Mouse (Mus musculus) brain, adult 2 months (tissue): ENCODE results near the gene Kat6b.
"Not testable (repeated sequence)": the region's sequence is repeated elsewhere in the genome, so short reads cannot be mapped to it uniquely, and the experiment has no call there.

Experiments
- DNase-seq: peaks from one replicate; pipeline ENCODE4 v3.0.0; 2011; ENCODE audit warnings: low read depth, low spot score

The Kat6b gene

GRCm38 (mm10) chr14:21481231-21481630 is at the start of gene Kat6b:
TSS of gene Kat6b (plus strand) at chr14:21481434.
- DNase-seq, result no peak

DNA sequence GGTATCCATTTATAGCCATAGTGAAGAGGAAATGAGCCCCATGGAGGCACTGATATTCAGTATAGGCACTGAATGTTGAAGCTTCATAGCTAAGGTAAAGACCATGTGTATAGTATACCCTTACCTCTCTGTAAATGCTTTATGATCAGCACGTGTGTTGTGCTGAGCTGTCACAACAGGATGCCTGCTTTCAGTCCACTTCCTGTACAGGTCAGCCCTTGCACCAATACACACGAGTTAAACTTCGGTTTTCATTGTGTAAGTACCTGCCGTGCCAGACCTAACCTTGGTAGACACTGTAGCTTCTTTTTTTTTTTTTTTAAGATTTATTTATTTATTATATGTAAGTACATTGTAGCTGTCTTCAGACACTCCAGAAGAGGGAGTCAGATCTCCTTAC is 47.8 kb upstream of the Kat6b start:
- DNase-seq, result no peak

GRCm38 (mm10) chr14:21433995-21434394 is 47.2 kb upstream of the Kat6b start:
- no peak for DNase-seq

GRCm38 (mm10) chr14:21434686-21435085 is 46.5 kb upstream of the Kat6b start:
- DNase-seq, result no peak

- peak; percentile 71 for DNase-seq
Measured at GRCm38 (mm10) chr14:21439785-21440184, 41.4 kb upstream of the Kat6b start.

DNA sequence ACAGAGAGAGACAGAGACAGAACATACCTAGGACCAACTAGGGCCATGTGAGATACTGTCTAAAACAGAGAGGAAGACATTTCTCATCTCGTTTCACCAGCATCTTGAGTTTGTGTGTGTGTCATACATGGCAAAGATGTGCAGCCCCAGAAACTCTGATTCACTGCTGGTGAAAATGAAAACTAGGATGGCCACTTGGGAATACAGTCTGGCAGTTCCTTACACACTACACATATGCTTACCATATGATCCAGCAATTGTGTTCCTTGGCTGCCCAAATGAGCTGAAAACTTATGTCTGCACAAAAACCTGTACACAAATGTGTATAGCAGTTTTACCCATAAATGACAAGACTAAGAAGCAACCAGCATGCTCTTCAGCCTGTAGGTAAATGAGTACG is 40.7 kb upstream of the Kat6b start:
- no peak for DNase-seq

DNA sequence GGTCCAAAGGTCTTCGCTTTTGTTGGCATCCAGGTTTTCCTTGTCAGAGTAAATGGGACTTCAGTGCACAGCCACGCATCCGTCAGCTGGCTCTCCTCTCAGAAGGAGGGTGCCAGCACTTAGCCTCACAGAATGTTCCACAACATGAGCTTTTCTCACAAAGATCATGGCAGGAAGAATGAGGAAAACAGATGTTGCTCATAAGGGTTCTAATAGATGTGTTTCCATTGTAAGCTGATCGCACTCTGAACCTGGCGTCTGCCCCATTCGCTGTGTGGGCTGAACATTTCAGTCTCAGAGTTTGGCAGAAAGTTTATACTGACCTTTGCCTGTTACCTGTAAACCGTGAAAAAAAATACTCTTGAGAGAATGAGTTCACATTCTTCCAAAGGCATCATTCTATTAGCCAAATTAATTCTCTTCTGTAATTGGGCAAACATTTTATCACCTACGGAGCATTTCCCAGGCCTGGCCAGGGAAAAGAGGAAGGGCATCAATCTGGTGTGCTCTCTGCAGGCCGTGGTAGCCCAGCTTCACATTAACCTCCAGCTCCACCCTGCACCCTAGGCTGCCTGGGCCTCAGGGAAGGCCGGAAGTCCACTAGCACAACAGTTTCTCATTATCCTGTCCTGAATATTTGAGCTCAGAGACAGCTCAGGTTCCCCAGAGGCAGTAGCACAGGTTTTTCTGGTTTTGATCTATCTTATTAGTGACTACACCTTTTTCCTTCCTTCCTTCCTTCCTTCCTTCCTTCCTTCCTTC is 39.3 kb upstream of the Kat6b start:
- DNase-seq, result no peak

GRCm38 (mm10) chr14:21452581-21452980 is 28.7 kb upstream of the Kat6b start:
- no peak for DNase-seq

- no peak for DNase-seq
Measured at GRCm38 (mm10) chr14:21453896-21454295, 27.3 kb upstream of the Kat6b start.

DNA sequence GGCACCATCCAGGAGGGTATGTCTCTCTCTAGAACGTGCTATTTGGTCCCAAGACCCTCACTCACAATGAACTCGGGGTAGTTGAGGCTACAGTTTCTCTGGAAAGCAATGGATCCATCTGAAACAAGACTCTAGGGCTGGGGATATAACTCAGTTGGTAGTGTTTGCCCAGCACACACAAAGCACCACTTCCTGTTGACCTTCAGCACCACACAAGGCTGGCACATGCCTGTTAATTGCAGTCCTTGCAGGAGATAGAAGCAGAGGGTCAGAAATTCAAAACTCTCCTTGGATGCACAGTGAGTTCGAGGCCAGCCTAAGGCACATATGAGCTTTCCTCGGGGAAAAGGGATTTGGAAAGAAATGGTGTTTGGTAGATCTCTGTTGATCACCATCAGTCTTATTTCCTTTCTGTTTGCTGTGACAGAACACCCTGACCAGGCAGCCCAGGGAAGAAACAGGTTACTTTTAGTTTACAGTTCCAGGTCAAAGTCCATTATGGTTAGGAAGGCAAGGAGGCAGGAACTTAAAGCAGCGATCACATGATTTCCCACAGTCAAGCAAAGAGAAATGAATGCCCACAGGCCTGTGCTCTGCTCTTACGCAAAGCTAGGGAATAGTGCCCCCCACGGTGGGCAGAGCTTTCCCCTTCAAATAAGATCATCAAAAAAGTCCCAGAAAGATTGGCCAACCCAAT is 25.4 kb upstream of the Kat6b start:
- no peak for DNase-seq

- DNase-seq, result no peak
Measured at GRCm38 (mm10) chr14:21456526-21456925, 24.7 kb upstream of the Kat6b start.

- DNase-seq, result no peak
Measured at GRCm38 (mm10) chr14:21457876-21458275, 23.4 kb upstream of the Kat6b start.

DNA sequence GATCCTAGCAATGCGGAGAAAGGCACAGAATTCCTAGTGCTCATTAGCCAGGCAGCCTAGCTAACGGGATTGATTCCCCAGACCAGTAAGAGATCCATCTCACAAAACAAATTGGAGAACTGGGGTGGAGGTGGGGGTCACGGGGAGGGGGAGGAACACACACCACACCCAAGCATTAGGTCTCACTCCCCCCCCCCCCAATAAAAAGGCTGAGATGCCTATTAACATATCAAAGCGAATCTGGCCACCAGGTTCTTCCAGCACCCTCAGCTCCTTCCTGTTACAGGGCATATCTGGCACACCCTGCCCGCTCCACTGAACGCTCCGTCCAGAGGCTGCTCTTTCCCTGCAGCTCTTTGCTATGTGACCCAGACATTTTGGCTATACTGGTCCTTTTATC is 22.5 kb upstream of the Kat6b start:
- DNase-seq, result no peak

GRCm38 (mm10) chr14:21459163-21459562 is 22.1 kb upstream of the Kat6b start:
- DNase-seq, result no peak

DNA sequence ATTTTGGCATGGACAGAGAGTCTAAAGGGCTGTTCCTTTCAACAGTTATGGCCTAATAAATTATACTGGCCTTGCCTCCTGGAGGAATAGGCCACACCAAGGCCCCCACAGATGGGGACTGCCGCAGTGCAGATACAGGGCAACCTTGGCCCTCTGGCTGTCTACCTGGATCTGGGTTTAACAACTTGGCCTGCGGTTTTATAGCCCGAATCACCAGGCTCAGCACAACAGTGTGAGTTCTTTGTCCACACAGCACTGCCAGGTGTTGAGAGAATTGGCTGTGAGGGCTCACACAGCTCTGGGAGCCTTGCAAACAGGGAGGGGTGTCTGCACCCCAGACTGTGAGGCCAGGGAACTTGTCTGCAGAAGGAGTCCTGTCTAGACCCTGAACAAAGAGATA is 18.8 kb upstream of the Kat6b start:
- no peak for DNase-seq

DNA sequence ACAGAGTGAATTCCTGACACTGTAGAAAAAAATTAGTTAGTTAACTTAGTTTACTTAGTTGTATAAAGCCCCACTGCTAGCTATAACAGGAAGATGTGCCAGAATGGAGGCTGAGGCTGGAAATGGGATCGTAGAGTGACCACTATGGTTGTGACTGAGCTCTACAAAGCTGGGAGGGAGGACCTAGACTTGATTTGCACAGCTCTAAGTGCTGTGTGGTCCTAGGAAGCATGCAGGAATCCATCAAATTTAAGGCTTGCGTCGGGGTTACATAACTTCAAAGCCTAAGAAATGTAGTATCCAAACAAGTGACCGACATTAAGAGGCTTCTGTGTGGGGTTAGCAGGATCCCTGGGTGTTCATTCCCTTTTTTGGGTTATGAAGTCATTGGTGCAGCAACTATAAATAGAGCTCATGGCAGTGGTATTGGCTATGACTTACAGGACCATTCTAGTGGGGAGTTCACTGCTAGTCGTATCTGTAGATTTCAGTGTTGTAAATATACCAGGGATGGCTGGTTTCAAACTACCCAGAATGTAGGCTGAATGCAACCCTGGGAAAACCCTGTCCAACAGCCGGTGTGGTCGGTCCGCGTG is 18.0 kb upstream of the Kat6b start:
- no peak for DNase-seq

DNA sequence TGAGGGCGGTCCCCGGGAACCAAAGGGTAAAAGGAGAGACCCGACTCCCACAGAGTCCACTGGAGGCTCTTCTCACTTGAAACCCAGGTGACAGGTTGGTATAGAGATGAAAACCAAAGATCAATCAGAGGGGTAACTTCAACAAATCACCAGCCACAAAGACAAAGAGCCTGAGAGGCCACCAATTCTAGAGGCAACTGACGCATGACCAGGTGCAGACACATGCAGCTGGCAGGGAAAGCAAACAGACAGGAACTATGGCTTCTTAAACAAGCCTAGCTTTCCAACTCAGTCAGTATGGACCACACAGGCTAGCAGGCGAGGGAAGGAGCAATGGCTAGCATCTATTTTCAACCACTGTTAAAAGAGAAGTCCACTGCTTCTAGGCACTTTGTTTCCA is 10.8 kb upstream of the Kat6b start:
- no peak for DNase-seq

GRCm38 (mm10) chr14:21471975-21472374 is 9.3 kb upstream of the Kat6b start:
- DNase-seq, result no peak

GRCm38 (mm10) chr14:21474593-21475132 is 6.6 kb upstream of the Kat6b start:
- DNase-seq, result not testable (repeated sequence)

GRCm38 (mm10) chr14:21477181-21477580 is 4.1 kb upstream of the Kat6b start:
- no peak for DNase-seq

DNA sequence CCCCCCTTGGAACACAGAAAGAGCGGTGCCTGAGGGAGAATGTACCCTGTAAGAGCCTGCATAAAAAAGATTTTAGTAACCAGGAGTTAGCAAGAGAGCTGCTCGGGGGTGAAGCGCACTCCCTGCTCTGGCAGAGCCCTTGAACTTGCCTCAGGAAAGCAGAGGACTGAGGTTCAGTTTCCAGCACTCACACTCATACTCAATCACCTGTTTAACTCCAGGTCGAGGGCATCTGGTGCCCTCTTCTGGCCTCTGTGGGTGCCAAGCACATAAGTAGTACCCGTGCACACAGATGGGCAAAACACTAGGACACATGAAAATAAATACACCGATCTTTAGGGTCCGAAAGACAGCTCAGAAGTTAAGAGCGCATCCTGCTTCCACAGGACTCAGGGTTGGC is 1.7 kb upstream of the Kat6b start:
- DNase-seq, result no peak

DNA sequence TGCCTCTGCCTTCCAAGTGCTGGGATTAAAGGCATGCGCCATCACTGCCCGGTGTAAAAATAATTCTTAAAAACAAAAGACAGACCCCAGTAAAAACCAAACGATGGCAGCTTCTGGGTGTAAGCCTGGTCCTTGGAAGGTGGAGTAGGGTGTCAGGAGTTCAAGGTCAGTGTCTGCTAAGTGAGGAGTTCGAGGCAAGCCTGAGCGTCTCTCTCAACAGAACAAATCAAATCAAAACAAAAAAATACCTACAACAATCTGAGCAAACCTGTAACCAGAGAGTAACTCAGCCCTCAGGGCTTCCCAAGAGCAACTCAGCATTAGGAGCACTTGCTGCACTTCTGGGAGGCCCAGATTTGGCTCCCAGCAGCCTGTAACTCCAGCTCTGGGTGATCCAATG is 1.0 kb upstream of the Kat6b start:
- no peak for DNase-seq

DNA sequence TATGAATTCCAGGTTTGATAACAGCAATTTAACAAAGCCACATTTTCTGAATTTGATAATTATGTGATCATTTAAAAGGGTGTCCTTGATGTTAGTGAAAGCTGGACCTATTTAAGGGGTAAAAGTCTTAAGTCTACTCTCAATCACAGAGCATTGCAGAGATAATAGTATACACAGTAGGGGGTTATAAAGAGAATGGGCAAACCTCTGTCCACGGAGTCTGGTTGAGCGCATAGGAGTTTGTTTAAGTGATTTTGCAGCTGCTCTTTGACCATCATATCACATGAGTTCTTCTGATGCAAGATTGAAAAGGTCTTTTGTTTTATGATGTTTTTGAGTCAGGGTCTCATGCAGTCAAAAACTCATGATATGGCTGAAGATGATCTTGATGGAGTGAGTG is 3.0 kb downstream of the Kat6b start:
- DNase-seq, result no peak
